Mouse (Mus musculus): Measurements from ENCODE around the gene Hsd3b7. TPM values are rescaled to one million over a fixed set of nuclear protein-coding genes. Genes with fewer than 3 reads are reported as not detected.
A peak's percentile ranks its signal among the peaks of the same experiment; 100 is the strongest.

Hsd3b7 gene
- polyA plus RNA-seq, 1 experiment, result 43.4 TPM

DNA sequence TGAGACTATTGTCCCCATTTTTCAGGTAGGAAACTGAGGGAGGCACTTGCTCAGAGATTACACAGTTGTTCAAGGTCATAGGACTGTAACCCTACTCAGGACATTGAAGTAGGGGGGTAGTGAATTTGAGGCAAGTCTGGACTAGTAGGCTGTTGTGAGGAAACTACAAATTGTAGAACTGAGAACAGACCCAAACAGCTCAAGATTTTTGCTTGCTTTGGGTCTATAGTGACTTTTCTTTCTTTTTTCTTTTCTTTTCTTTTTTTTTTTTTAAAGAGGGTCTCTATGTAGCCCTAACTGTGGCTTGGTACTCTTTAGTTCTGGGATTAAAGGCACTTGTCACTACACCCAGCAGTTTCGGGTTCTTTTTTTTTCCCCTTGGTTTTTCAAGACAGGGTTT, 27.8 kb upstream of the Hsd3b7 start:
- Histone ChIP-seq H3K27ac (ENCODE audit: insufficient read depth, low read depth, low read length) (no peak overlapping the region), H3K4me1 (ENCODE audit: control insufficient read depth, insufficient read depth, low read length) (peaks cover 17% of the 10 kb centered on the region), H3K4me3 (ENCODE audit: insufficient read depth, low read length) (no peak overlapping the region)
- no peak for TF ChIP-seq POLR2A (IDR thresholded peaks at IDR 0.05; ENCODE audit: borderline replicate concordance, low read depth, low read length)
- no peak for TF ChIP-seq CTCF (IDR thresholded peaks at IDR 0.05; ENCODE audit: low read depth, low read length)

DNA sequence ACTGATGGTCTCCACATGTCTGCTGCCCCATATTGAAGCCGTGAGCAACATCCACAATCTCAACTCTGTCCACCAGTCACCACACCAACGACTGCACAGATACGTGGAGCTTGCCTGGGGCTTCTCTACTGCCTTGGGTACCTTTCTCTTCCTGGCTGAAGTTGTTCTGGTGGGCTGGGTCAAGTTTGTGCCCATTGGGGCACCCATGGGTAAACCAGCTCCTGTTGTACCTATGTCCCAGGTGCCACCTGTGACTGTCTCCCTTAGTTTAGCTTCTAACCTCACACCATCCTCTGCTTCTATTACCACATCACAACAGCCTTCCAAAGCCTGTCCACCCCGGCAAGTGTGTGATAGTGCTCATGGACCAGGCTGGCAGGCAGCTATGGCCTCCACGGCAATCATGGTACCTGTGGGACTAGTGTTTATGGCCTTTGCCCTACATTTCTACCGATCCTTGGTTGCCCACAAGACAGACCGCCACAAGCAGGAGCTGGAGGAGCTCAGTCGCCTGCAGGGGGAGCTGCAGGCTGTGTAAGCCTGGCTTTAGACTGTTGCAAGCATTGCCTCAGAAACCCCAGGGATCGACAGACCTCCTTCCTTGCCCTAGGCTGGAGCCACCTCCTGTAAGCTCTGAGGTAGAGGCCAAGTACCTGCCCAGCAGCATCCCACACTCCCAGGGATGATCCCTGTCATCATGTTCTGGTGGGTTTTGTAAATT, 26.6 kb upstream of the Hsd3b7 start:
- no peak overlapping the region for H3K27ac ChIP-seq (ENCODE audit: insufficient read depth, low read depth, low read length)
- H3K4me3 ChIP-seq (ENCODE audit: insufficient read depth, low read length), result no peak overlapping the region
- TF ChIP-seq POLR2A (IDR thresholded peaks at IDR 0.05; ENCODE audit: borderline replicate concordance, low read depth, low read length) (no peak), CTCF (IDR thresholded peaks at IDR 0.05; ENCODE audit: low read depth, low read length) (peak; percentile 51)
- peaks cover 20% of the 10 kb centered on the region for H3K4me1 ChIP-seq (ENCODE audit: control insufficient read depth, insufficient read depth, low read length)

DNA sequence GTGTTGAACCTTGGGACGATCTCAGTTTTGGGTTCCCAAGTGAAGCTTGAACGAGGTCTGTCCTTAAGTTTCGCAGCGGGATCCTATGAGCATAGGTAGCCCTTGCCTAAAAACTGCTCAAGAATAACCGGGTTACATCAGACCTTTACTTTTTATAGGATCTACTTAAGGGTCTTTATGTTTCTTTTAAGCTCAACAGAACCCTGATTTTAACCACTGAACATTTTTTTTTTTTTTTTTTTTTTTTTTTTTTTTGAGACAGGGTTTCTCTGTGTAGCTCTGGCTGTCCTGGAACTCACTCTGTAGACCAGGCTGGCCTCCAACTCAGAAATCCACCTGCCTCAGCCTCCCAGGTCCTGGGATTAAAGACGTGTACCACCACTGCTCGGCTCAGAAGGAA, 24.6 kb upstream of the Hsd3b7 start:
- Histone ChIP-seq H3K4me1 (ENCODE audit: control insufficient read depth, insufficient read depth, low read length) (peaks cover 18% of the 10 kb centered on the region), H3K27ac (ENCODE audit: insufficient read depth, low read depth, low read length) (peak overlapping the region; percentile 98), H3K4me3 (ENCODE audit: insufficient read depth, low read length) (peak overlapping the region; percentile 90)

DNA sequence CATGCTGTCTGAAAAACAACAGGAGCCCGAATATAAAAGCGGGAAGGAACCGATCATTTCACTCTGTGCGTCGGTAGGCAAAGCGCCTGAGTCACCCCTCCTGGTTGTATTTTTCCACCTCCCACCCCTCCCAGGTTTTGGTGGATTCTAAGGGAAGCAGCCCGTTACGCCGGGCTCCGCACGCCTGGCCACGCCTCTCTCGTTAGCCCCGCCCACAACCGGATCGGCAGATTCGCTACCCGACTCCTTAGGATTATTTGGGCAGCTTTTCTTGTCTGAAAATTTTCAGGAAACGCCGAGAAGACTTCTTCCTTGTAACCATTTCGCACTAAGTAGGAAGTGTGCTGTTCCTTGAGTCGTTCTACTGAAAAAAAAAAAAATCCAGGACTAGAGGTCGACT, 24.0 kb upstream of the Hsd3b7 start, which contains the start of gene Setd1a:
Setd1a (plus strand) TSS at position 245 of the 400 bp plus-strand sequence.
- peak within 1 kb of the TSS; percentile 98 for H3K27ac ChIP-seq (ENCODE audit: insufficient read depth, low read depth, low read length)
- no peak for TF ChIP-seq POLR2A (IDR thresholded peaks at IDR 0.05; ENCODE audit: borderline replicate concordance, low read depth, low read length)
- peaks cover 12% of the 10 kb centered on the region for H3K4me1 ChIP-seq (ENCODE audit: control insufficient read depth, insufficient read depth, low read length)
- H3K4me3 ChIP-seq (ENCODE audit: insufficient read depth, low read length), result peak within 1 kb of the TSS; percentile 90

DNA sequence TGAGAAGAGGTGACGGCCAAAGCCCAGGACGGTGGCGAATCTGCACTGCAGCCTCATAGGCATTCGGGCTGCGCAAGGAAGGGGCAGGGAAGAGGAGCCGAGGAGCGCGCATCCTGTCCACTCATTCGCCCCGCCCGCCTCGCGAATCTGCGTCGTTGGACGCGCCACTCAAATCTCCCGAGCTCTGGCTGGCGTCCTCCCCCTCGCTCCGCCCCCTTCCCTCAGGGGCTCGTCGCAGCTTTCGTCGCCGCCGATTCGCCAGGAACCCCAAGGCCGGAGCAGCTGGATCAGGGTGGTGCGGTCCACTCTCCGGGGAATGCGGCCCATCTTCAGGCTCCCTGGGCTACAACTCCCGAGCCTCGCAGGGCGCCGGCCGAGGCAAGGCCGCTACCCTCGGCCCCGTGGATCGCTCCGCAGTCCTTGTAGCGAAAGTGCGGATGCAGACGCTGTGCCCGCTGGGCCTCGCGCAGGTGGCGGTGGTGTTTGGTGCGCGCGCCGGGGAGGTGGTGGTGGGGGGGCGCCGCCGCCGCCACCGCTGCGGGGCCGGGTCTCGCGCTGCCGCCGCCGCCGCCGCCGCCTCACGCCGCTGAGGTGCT, 23.4 kb upstream of the Hsd3b7 start:
- peak overlapping the region; percentile 90 for H3K4me3 ChIP-seq (ENCODE audit: insufficient read depth, low read length)
- peak overlapping the region; percentile 98 for H3K27ac ChIP-seq (ENCODE audit: insufficient read depth, low read depth, low read length)
- peaks cover 10% of the 10 kb centered on the region for H3K4me1 ChIP-seq (ENCODE audit: control insufficient read depth, insufficient read depth, low read length)
- TF ChIP-seq POLR2A (IDR thresholded peaks at IDR 0.05; ENCODE audit: borderline replicate concordance, low read depth, low read length) (no peak), CTCF (IDR thresholded peaks at IDR 0.05; ENCODE audit: low read depth, low read length) (no peak)

DNA sequence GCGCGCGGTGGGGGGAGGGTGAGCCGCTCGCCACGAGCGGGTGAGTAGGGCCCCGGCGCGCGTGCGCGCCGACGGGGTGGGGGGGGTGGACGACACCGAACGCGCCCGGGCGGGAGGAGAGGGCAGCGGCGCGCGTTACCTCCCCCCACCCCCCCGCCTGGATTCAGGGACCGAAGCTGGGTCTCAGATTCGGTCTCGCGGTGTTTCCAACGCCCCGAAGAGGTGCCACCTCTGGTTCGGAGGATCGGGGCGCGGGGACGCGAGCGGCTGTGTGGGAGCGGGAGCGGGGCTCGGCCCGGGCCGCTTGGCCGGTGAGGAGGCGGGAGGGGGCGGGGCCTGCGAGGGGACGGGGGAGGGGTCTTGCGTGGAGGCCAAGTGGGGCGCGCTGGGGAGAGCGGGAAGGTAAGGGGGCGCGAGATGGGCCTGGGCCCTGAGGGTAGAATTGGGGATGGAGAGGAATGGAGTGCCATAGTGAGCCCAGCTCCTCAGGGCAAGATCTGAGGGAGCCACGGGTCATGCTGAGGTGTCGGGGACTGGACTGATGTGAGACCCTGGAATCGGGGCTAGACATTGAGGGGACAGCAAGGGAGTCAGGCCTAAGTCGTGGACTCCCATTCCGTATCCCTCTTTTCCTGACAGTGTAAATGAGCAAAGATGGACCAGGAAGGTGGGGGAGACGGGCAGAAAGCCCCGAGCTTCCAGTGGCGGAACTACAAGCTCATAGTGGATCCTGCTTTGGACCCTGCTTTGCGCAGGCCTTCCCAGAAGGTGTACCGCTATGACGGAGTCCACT, 22.7 kb upstream of the Hsd3b7 start:
- Histone ChIP-seq H3K27ac (ENCODE audit: insufficient read depth, low read depth, low read length) (peak overlapping the region; percentile 98), H3K4me3 (ENCODE audit: insufficient read depth, low read length) (peak overlapping the region; percentile 90), H3K4me1 (ENCODE audit: control insufficient read depth, insufficient read depth, low read length) (peaks cover 7% of the 10 kb centered on the region)
- TF ChIP-seq POLR2A (IDR thresholded peaks at IDR 0.05; ENCODE audit: borderline replicate concordance, low read depth, low read length) (no peak), CTCF (IDR thresholded peaks at IDR 0.05; ENCODE audit: low read depth, low read length) (no peak)

DNA sequence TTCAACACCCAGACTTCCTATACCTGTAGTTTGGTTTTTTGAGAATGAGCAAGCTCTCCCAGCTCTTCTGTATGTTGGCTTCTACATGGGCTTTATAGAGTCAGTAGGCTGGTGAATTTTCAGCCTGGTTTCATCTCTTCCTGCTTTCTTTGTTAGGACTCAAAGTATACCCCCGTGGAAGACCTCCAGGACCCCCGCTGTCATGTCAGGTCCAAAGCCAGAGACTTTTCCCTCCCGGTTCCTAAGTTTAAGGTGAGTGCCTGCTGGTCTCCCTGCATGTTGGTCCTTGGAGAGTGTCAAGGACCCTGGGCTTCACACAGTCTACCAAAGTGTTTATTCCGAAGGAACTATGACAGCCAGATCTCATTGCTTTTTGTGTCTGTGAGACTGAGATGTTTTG, 22.1 kb upstream of the Hsd3b7 start:
- Histone ChIP-seq H3K4me1 (ENCODE audit: control insufficient read depth, insufficient read depth, low read length) (peaks cover 7% of the 10 kb centered on the region), H3K27ac (ENCODE audit: insufficient read depth, low read depth, low read length) (no peak overlapping the region), H3K4me3 (ENCODE audit: insufficient read depth, low read length) (peak overlapping the region; percentile 90)
- TF ChIP-seq CTCF (IDR thresholded peaks at IDR 0.05; ENCODE audit: low read depth, low read length), result no peak
- no peak for TF ChIP-seq POLR2A (IDR thresholded peaks at IDR 0.05; ENCODE audit: borderline replicate concordance, low read depth, low read length)

DNA sequence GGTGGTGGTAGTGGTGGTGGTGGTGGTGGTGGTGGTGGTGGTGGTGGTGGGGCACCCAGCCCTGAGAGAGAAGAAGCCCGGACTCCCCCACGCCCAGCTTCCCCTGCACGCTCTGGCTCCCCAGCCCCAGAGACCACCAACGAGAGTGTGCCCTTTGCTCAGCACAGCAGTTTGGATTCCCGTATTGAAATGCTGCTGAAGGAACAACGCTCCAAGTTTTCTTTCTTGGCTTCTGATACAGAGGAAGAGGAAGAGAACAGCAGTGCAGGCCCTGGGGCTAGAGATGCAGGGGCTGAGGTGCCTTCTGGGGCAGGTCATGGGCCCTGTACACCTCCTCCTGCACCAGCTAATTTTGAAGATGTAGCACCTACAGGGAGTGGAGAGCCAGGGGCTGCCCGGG, 15.1 kb upstream of the Hsd3b7 start, which contains the start of gene Gm49388:
Gm49388 (plus strand) TSS at position 301 of the 400 bp plus-strand sequence.
- H3K4me3 ChIP-seq (ENCODE audit: insufficient read depth, low read length), result no peak within 1 kb of the TSS
- no peaks in the 10 kb centered on the region for H3K4me1 ChIP-seq (ENCODE audit: control insufficient read depth, insufficient read depth, low read length)
- H3K27ac ChIP-seq (ENCODE audit: insufficient read depth, low read depth, low read length), result no peak within 1 kb of the TSS
- no peak for TF ChIP-seq POLR2A (IDR thresholded peaks at IDR 0.05; ENCODE audit: borderline replicate concordance, low read depth, low read length)
- TF ChIP-seq CTCF (IDR thresholded peaks at IDR 0.05; ENCODE audit: low read depth, low read length), result no peak

DNA sequence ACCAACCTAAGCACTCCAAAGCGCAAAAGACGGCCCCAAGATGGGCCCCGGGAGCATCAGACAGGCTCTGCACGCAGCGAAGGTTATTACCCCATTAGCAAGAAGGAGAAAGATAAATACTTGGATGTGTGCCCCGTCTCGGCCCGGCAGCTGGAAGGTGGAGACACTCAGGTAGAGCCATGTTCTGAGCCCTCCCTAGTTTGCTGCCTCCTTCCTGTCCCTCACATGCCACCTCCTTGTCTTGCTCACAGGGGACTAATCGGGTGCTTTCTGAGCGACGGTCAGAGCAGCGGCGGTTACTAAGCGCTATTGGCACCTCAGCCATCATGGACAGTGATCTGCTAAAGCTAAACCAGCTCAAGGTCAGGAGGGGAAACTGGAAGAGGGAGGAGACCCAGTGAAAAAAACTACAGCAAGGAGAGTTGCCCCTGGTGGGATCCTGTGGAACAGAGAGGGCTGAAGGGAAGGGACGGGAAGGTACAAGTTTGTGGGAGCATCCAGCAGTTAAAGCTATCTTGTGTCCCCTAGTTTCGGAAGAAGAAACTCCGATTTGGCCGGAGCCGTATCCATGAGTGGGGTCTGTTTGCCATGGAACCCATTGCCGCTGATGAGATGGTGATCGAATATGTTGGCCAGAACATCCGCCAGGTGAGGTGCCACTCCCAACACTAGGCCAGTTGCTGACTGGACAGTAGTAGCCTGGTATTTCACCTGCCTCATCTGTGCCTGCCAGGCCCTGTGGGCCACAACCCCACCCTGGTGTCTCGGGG, 3.1 kb upstream of the Hsd3b7 start:
- Histone ChIP-seq H3K27ac (ENCODE audit: insufficient read depth, low read depth, low read length) (no peak overlapping the region), H3K4me1 (ENCODE audit: control insufficient read depth, insufficient read depth, low read length) (peaks cover 16% of the 10 kb centered on the region), H3K4me3 (ENCODE audit: insufficient read depth, low read length) (no peak overlapping the region)
- no peak for TF ChIP-seq CTCF (IDR thresholded peaks at IDR 0.05; ENCODE audit: low read depth, low read length)
- no peak for TF ChIP-seq POLR2A (IDR thresholded peaks at IDR 0.05; ENCODE audit: borderline replicate concordance, low read depth, low read length)

Data from bone marrow macrophage, adult 2 months (primary cell).